ENCODE assay signal across 1 mouse cellular context in genomic region chr12:24974446-24975114, GRCm38 (mm10).
TF ChIP-seq lines count a peak whose summit lies in the region.

TSS of gene Kidins220 (plus strand) at chr12:24974925.

TF ChIP-seq in CH12.LX, 34 proteins besides CTCF, POLR2A, EP300 and RAD21 (continued from another document):
- TF ChIP-seq IRF4 (IDR thresholded peaks at IDR 0.05; ENCODE audit: low read depth, low read length) (peak; percentile 20; the same call in 1 of the 2 replicates), MYC (IDR thresholded peaks at IDR 0.05; ENCODE audit: low read depth, low read length) (no peak), JUN (IDR thresholded peaks at IDR 0.05; ENCODE audit: insufficient read depth, low read depth, low read length) (no peak), ELF1 (IDR thresholded peaks at IDR 0.05; ENCODE audit: low read depth, low read length) (peak; percentile 69), USF2 (conservative IDR thresholded peaks at IDR 0.05; ENCODE audit: low read depth, low read length) (peak; percentile 90), ZMIZ1 (IDR thresholded peaks at IDR 0.05; ENCODE audit: low read depth, low read length) (peak; percentile 73; the same call in 1 of the 2 replicates), SIN3A (IDR thresholded peaks at IDR 0.05; ENCODE audit: low read length) (peak; percentile 85), NELFE (IDR thresholded peaks at IDR 0.05; ENCODE audit: low read depth, low read length) (peak; percentile 80), ZNF384 (IDR thresholded peaks at IDR 0.05; ENCODE audit: low read depth, low read length) (no peak), MEF2A (IDR thresholded peaks at IDR 0.05; ENCODE audit: borderline replicate concordance, low read depth, low read length) (peak; percentile 39; the same call in 1 of the 2 replicates), POLR2AphosphoS2 (IDR thresholded peaks at IDR 0.05; ENCODE audit: low read depth, low read length) (0 out of 2 replicates have a peak, but pooled peaks have one; percentile 49), ZKSCAN1 (IDR thresholded peaks at IDR 0.05; ENCODE audit: borderline replicate concordance, low read depth, low read length) (no peak), TCF12 (IDR thresholded peaks at IDR 0.05; ENCODE audit: low read depth, low read length) (peak; percentile 76), JUND (conservative IDR thresholded peaks at IDR 0.05; ENCODE audit: low read depth, low read length) (no peak), E2F4 (IDR thresholded peaks at IDR 0.05; ENCODE audit: insufficient replicate concordance, low read depth, low read length) (no peak), ZC3H11A (IDR thresholded peaks at IDR 0.05; ENCODE audit: low read depth, low read length) (no peak), MAZ (IDR thresholded peaks at IDR 0.05; ENCODE audit: low read depth, low read length) (peak; percentile 74), TBP (conservative IDR thresholded peaks at IDR 0.05; ENCODE audit: low read depth, low read length) (no peak; the same call in 1 of the 2 replicates), UBTF (IDR thresholded peaks at IDR 0.05; ENCODE audit: low read depth, low read length) (no peak), NRF1 (IDR thresholded peaks at IDR 0.05; ENCODE audit: low read depth, low read length) (peak; percentile 52)
